Mouse (Mus musculus) embryonic fibroblast, embryonic 13.5 days (primary cell): ENCODE data around the gene Clca3a2.
"Not testable (repeated sequence)": the region's sequence is repeated elsewhere in the genome, so short reads cannot be mapped to it uniquely, and the experiment has no call there.

Experiments
- CTCF ChIP-seq: IDR thresholded peaks from 2 replicates; pipeline ENCODE4 v1.5.1; 2011; ENCODE audit warnings: mild to moderate bottlenecking, control low read depth, low read length, moderate library complexity, borderline replicate concordance; ENCODE audit not compliant: insufficient read depth
- POLR2A ChIP-seq: IDR thresholded peaks from 2 replicates; pipeline ENCODE4 v1.6.1; 2011; ENCODE audit warnings: low read depth, mild to moderate bottlenecking, control low read depth, low read length, moderate library complexity

DNA sequence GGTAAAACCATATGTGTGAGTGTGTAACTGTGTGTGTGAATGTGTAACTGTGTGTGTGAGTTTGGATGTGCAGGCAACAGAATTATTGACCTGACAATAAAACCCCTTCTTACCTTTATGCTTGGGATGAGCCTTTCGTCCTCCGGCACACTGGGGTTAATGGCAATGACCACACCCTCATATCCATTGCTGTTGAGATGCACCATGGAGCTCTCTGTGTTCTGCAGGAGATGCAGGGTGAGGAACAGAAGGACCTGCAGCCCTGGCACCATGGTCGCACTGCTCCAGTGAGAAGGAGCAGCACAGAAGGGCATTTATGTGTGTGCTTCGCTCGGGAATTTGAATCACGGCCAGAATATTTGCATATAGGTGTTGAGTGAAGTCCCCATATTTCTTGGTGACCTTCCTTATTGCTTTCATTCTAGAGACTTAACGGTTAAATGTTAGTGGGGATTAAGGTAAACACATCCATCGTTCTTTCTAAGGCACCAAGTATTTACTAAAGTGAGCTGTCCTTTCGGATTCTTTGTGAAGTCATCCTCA lies 29.8 kb upstream of the Clca3a2 start, which contains the start of gene Clca3b:
- TF ChIP-seq CTCF, POLR2A: not testable (repeated sequence)
